Comparison of ENCODE assay signal across 8 mouse cellular contexts in genomic region chr8:94330733-94331132, GRCm38 (mm10). TPM values are rescaled to one million over a fixed set of nuclear protein-coding genes. Genes with fewer than 3 reads are reported as not detected.
DNase-seq lines count a peak whose midpoint lies in the region; ATAC-seq and TF ChIP-seq lines count a peak whose summit lies in the region.

No protein-coding gene starts in this region.

- no peak overlapping the region for H3K9ac ChIP-seq in midbrain, embryonic 11.5 days (ENCODE audit: low read length)
- no peak overlapping the region for H3K9ac ChIP-seq in stomach, embryonic 16.5 days (ENCODE audit: low read length)

- peaks cover 10% of the 10 kb centered on the region; the same call in 1 of the 2 replicates for H3K4me1 ChIP-seq in E14TG2a.4 (replicated peaks; ENCODE audit: low read depth, low read length)
- no peaks in the 10 kb centered on the region for H3K4me1 ChIP-seq in midbrain, embryonic 11.5 days (ENCODE audit: control insufficient read depth, insufficient read depth, low read length)
- H3K4me1 ChIP-seq in stomach, embryonic 16.5 days (ENCODE audit: control insufficient read depth, insufficient read depth, low read length) = no peaks in the 10 kb centered on the region

- peak; percentile 44 for DNase-seq in adrenal gland, adult 2 months
- no peak for DNase-seq in adrenal gland, postnatal 4 days (ENCODE audit: low spot score in 2 of 2)
- peak; percentile 68 to 80 for DNase-seq in cerebellum, postnatal 10 days
- peak; percentile 55 to 69 for DNase-seq in heart, postnatal 10 days
- DNase-seq in layer of hippocampus, postnatal 10 days (ENCODE audit: low spot score in 2 of 2) = peak; percentile 52 to 64
- peak; percentile 96 for DNase-seq in midbrain, embryonic 11.5 days (ENCODE audit: low spot score, missing footprints)

- peak; percentile 36; the same call in 1 of the 2 replicates for ATAC-seq in midbrain, embryonic 11.5 days (ENCODE audit: low FRiP score)
- ATAC-seq in stomach, embryonic 16.5 days (ENCODE audit: insufficient read depth, low FRiP score) = peak; percentile 61; the same call in 1 of the 2 replicates

- H3K27me3 ChIP-seq in E14TG2a.4 (ENCODE audit: insufficient read depth, low read length) = peaks cover 9% of the 10 kb centered on the region
- no peaks in the 10 kb centered on the region for H3K27me3 ChIP-seq in midbrain, embryonic 11.5 days (ENCODE audit: control insufficient read depth, insufficient read depth, low read length)
- no peaks in the 10 kb centered on the region for H3K27me3 ChIP-seq in stomach, embryonic 16.5 days (ENCODE audit: control insufficient read depth, insufficient read depth, low read length)

- H3K36me3 ChIP-seq in E14TG2a.4 (ENCODE audit: insufficient read depth, low read length) = no peaks in the 10 kb centered on the region
- no peaks in the 10 kb centered on the region for H3K36me3 ChIP-seq in midbrain, embryonic 11.5 days (ENCODE audit: control insufficient read depth, insufficient read depth, low read length)
- no peaks in the 10 kb centered on the region for H3K36me3 ChIP-seq in stomach, embryonic 16.5 days (ENCODE audit: control insufficient read depth, insufficient read depth, low read length)

- no peak overlapping the region for H3K27ac ChIP-seq in midbrain, embryonic 11.5 days (ENCODE audit: low read depth, low read length)
- no peak overlapping the region for H3K27ac ChIP-seq in stomach, embryonic 16.5 days (ENCODE audit: low read length)

- no peak overlapping the region for H3K4me3 ChIP-seq in E14TG2a.4 (replicated peaks; ENCODE audit: low read length)
- no peak overlapping the region for H3K4me3 ChIP-seq in midbrain, embryonic 11.5 days (ENCODE audit: low read depth, low read length)
- no peak overlapping the region for H3K4me3 ChIP-seq in stomach, embryonic 16.5 days (replicated peaks; ENCODE audit: low read length)

- intact Hi-C loops in heart, postnatal 10 days (cut with DNase I) = loop anchor here (1.0 kb wide), 2 partner anchors 67 to 162 kb away; no protein-coding TSS in a partner anchor

- whole genome bisulfite sequencing in midbrain, embryonic 11.5 days = 33% methylated on average over 4 of the region's 4 CpGs
- 28% methylated on average over 4 of the region's 4 CpGs for WGBS in stomach, embryonic 16.5 days

- H3K9me3 ChIP-seq in E14TG2a.4 (ENCODE audit: low read length) = no peaks in the 10 kb centered on the region
- H3K9me3 ChIP-seq in midbrain, embryonic 11.5 days (ENCODE audit: control insufficient read depth, low read length) = no peaks in the 10 kb centered on the region
- H3K9me3 ChIP-seq in stomach, embryonic 16.5 days (replicated peaks; ENCODE audit: control insufficient read depth, low read length) = no peaks in the 10 kb centered on the region

- H3K4me2 ChIP-seq in midbrain, embryonic 11.5 days = no peak overlapping the region
- H3K4me2 ChIP-seq in stomach, embryonic 16.5 days (ENCODE audit: low read depth, low read length) = no peak overlapping the region

- peak; percentile 88 for TF ChIP-seq CTCF in E14TG2a.4 (conservative IDR thresholded peaks at IDR 0.05; ENCODE audit: low read length)

RNA-seq across cellular contexts. Expression of gene Slc12a3, which starts 1.7 kb away (rescaled TPM):
- total RNA-seq in adrenal gland, adult 2 months (2021) = under 1 TPM in 1 of 2 experiments, not detected in 1; 0.12 TPM
- 0.10 TPM in 1 of 2 replicates, not detected in the other for polyA plus RNA-seq in adrenal gland, adult 2 months (2012; rRNA removed)
- total RNA-seq in adrenal gland, postnatal 4 days (2021) = 10 to 100 TPM in 1 of 2 experiments, 1 to 10 TPM in 1; 1.0 to 29.0 TPM
- total RNA-seq in heart, postnatal 10 days (2021) = under 1 TPM in 1 of 2 experiments, not detected in 1; 0.38 TPM
- total RNA-seq in layer of hippocampus, postnatal 10 days (2021) = under 1 TPM; 0.38 to 0.57 TPM
- polyA plus RNA-seq in midbrain, embryonic 11.5 days (2014; fragmentation: Nextera tagmentation; extraction: Ambion mirVana) = not detected in 2 replicates
- 0.09 TPM in 1 of 2 replicates, not detected in the other for polyA plus RNA-seq in stomach, embryonic 16.5 days (2015; fragmentation: Nextera tagmentation; extraction: Ambion mirVana)

RNA-seq across cellular contexts. Expression of gene Herpud1, which starts 55.5 kb away (rescaled TPM):
- total RNA-seq in adrenal gland, adult 2 months (2021) = 100 to 1,000 TPM in 1 of 2 experiments, 10 to 100 TPM in 1; 99.0 to 141 TPM
- 188 and 195 TPM in 2 replicates for polyA plus RNA-seq in adrenal gland, adult 2 months (2012; rRNA removed)
- 10 to 100 TPM; 65.5 to 75.2 TPM for total RNA-seq in adrenal gland, postnatal 4 days (2021)
- 100 to 1,000 TPM in 1 of 2 experiments, 10 to 100 TPM in 1; 80.4 to 138 TPM for total RNA-seq in heart, postnatal 10 days (2021)
- total RNA-seq in layer of hippocampus, postnatal 10 days (2021) = 10 to 100 TPM; 35.5 to 36.2 TPM
- 56.8 and 60.4 TPM in 2 replicates for polyA plus RNA-seq in midbrain, embryonic 11.5 days (2014; fragmentation: Nextera tagmentation; extraction: Ambion mirVana)
- 167 and 182 TPM in 2 replicates for polyA plus RNA-seq in stomach, embryonic 16.5 days (2015; fragmentation: Nextera tagmentation; extraction: Ambion mirVana)

Comparison
In these comparisons a context has a peak if more than half of its experiments do, and no peak if none do; other contexts are left out.
1. DNase-seq: peak in adrenal gland, adult 2 months (single experiment), cerebellum, postnatal 10 days (2 of 2), heart, postnatal 10 days (2 of 2), layer of hippocampus, postnatal 10 days (2 of 2) and midbrain, embryonic 11.5 days (single experiment); none in adrenal gland, postnatal 4 days (0 of 2).